Mouse (Mus musculus) gastrocnemius, postnatal 36 days (tissue): ENCODE measurements around the gene Carm1. TPM values are rescaled to one million over a fixed set of nuclear protein-coding genes. Genes with fewer than 3 reads are reported as not detected.

Source experiments
- DNase-seq, 2 experiments: peaks; one replicate each; pipeline ENCODE4 v3.0.0; 2022
- intact Hi-C: fragments of 180-260 bp; cut with DNase I; formaldehyde crosslinking; loops from one replicate; pipeline ENCODE4 v1.15.1; 2025
- total RNA-seq, 2 experiments: library from RNA; stranded (reverse); gene quantifications; 2 replicates each; pipeline ENCODE4 v1.2.3; 2021

Carm1 gene
- total RNA-seq, 2 experiments from 2014 or later: 63.0 to 65.2 TPM

GRCm38 (mm10) chr9:21601722-21602399 lies 55.2 kb downstream of the Carm1 start:
- DNase-seq: peak in 1 of 2 experiments; percentile 47
- intact Hi-C loops: loop anchor here (2.0 to 5.0 kb wide), 3 partner anchors 29 to 270 kb away; no protein-coding TSS in a partner anchor

DNA sequence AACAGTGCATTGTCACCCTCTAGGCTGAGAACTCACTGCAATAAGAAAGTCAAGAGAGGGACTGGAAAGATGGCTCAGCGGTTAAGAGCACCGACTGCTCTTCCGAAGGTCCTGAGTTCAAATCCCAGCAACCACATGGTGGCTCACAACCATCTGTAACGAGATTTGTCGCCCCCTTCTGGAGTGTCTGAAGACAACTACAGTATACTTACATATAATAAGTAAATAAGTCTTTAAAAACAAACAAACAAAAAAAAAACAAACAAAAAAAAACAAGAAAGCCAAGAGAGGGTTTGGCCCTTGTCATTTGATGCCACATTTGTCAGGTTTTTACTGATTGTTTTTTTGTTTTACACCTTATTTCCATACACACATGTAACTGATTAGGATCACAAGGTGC lies 57.4 kb downstream of the Carm1 start:
- DNase-seq: no peak
- intact Hi-C loops: loop anchor here (5.0 kb wide), 2 partner anchors 198 to 268 kb away; no protein-coding TSS in a partner anchor

DNA sequence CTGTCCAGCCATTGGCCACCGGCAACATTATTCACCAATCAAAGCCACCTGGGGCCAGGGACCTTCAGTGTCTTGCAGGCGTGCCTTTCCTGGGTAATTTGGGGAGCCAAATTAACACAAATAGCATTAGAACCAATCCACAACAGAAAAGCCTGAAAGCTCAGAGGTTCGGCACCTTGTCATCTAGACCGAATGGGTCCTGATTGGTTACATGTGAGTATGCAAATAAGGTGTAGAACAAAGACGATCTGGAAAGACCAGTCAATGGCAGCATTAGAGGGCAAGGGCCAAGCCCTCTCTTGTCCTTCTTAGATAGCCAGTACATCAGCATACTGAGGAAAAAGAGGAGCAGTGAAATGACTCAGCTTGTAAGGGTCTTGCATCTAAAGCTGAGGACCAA lies 59.2 kb downstream of the Carm1 start:
- DNase-seq: no peak
- intact Hi-C loops: no loop called here

- no peak for DNase-seq
- intact Hi-C loops: no loop called here
These were observed 60.0 kb downstream of the Carm1 start for GRCm38 (mm10) chr9:21606648-21607047.

- intact Hi-C loops: no loop called here
- DNase-seq: no peak
These were observed 63.2 kb downstream of the Carm1 start for GRCm38 (mm10) chr9:21609861-21610260.

DNA sequence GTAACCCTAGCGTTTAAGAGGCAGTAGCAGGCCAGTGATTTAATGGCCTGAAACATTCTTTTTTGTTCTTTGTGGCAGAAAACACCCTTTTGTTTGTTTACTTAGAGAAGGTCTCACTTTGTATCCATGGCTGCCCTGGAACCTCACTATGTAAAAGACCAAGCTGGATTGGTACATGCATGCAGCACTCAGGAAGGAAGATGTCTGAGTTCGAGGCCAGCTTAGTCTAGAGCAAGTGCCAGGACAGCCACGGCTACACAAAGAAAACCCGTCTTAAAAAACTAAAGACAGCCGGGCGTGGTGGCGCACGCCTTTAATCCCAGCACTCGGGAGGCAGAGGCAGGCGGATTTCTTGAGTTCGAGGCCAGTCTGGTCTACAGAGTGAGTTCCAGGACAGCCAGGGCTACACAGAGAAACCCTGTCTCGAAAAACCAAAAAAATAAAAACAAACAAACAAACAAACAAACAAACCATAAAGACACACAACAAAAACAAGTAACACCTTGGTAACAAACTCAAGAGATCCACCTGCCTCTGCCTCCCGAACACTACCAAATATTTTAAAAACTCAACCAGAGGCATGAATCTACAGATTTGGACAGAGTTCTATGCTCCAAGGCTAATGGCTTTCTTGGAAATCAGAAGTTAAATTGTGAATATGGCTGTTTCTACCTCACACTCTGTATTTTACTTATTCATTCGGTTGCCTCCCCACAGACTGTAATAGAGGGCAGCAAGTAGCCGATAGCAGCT lies 68.3 kb downstream of the Carm1 start:
- intact Hi-C loops: no loop called here

GRCm38 (mm10) chr9:21615617-21616231 lies 69.0 kb downstream of the Carm1 start, which contains the start of gene Smarca4:
Gene Smarca4 (plus strand): TSS chr9:21616169.
- intact Hi-C loops: no loop called here

More for the DNA sequence above, 68.3 kb downstream of the Carm1 start:
- DNase-seq: no peak

DNA sequence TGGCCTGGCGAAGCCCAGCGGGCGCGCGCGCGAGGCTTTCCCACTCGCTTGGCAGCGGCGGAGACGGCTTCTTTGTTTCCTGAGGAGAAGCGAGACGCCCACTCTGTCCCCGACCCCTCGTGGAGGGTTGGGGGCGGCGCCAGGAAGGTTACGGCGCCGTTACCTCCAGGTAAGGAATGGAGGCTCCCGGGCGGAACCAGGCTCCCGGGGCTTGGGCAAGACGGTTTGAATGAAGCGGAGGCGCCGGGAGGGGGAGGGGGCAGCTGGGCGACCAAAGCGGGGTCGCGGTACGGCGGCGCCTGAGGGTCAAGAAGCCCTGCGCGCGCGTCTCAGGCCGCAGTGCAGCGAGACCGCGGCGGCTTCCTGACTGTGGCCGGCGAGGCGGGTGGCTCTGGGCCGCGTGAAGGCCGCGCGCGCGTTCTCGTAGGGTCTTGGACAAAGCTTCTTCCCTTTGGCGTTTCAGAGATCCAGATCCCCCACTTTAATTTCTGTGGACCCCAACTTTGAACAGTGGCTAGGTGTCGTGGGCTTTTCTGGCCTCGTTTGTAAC lies 69.6 kb downstream of the Carm1 start:
- DNase-seq: peak; percentile 86 to 87
- intact Hi-C loops: no loop called here

More at GRCm38 (mm10) chr9:21615617-21616231, 69.0 kb downstream of the Carm1 start, which contains the start of gene Smarca4:
- DNase-seq: peak; percentile 99 to 100

GRCm38 (mm10) chr9:21617066-21617465 lies 70.4 kb downstream of the Carm1 start:
- intact Hi-C loops: no loop called here
- DNase-seq: no peak

- no peak for DNase-seq
- intact Hi-C loops: no loop called here
These were observed 73.5 kb downstream of the Carm1 start for GRCm38 (mm10) chr9:21620229-21620628.

GRCm38 (mm10) chr9:21622676-21623075 lies 76.0 kb downstream of the Carm1 start:
- intact Hi-C loops: no loop called here
- no peak for DNase-seq

DNA sequence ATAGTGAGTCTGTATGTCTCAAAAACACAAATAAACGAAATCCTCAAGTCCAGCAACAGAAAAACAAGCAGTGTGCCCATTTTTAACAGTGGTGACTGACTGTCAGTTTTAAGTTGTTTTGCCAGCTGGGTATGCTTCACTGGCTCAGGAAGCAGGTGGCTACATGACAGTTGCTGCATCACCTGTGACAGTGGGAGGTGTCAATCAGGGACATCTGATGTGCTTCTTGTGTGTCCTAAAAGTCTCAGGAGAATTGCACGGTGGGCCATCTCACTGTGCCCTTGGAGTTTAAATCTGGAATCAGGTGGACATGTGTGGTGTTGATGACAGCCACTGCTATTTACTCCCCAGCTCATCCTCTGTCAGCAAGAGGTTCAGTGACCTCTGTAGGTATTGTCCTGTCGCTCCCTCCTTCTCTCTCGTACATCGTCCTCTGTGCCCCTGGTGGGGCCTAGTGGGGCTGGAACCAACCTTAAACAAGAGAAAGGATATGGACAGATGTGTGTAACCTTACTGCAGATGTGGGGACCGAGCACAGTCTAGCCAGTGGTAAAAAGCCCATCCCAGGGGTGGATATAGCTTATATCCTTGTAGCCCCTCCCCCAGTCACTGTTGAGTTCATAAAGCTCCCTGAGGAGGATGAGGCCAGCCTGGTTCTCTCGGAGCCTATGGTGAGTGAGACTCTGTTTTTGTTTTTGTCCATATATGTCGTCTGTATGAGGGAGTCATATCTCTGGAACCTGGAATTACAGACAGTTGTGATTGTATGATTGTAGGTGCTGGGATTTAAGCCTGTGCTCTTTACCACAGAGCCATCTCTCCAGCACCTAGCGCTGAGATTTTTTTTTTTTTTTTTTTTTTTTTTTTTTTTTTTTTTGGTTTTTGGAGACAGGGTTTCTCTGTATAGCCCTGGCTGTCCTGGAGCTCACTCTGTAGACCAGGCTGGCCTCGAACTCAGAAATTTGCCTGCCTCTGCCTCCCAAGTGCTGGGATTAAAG lies 78.9 kb downstream of the Carm1 start:
- intact Hi-C loops: no loop called here
- no peak for DNase-seq

GRCm38 (mm10) chr9:21626571-21626970 lies 79.9 kb downstream of the Carm1 start:
- DNase-seq: no peak
- intact Hi-C loops: no loop called here

DNA sequence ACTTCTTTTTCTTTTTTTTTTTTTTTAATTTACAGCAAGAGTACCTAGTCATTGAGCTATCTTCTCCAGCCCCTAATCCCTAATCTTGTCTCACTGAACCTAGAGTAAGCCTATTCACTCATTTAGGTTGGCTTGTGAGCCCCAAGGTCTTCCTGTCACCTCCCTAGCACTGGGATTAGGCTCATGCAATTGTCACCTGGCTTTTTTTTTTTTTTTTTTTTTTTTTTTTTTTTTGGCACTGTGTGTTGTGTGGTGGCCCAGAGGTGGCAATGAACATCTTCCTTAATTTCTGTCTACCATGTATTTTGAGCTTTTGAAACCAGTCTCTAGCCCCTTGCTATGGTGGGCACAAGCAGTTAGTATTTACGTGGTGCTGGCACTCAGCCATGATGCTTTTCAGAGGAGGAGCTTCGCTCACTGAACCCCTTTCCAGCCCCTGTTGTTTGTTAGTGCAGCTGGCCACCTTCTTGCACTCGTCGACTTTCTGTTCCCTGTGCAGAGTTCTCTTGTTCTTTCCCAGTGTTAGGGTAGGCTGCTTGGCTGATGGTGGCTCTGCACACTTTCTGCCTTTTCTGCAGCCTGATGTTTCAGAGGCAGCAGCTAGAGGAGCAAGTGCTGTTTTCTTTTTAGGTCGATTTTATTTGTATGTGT lies 80.6 kb downstream of the Carm1 start:
- intact Hi-C loops: no loop called here

GRCm38 (mm10) chr9:21630673-21631072 lies 84.0 kb downstream of the Carm1 start:
- intact Hi-C loops: loop anchor here (2.0 kb wide), 1 partner anchor 30 kb away; no protein-coding TSS in a partner anchor
- DNase-seq: no peak

More for the DNA sequence above, 80.6 kb downstream of the Carm1 start:
- no peak for DNase-seq

- no peak for DNase-seq
- intact Hi-C loops: no loop called here
These were observed 86.4 kb downstream of the Carm1 start for GRCm38 (mm10) chr9:21633106-21633505.

- intact Hi-C loops: no loop called here
- no peak for DNase-seq
These were observed 88.9 kb downstream of the Carm1 start for GRCm38 (mm10) chr9:21635639-21636038.

GRCm38 (mm10) chr9:21639031-21639430 lies 92.3 kb downstream of the Carm1 start:
- intact Hi-C loops: no loop called here
- no peak for DNase-seq
